Mouse (Mus musculus): Measurements from ENCODE around the gene Fam217a.
A peak's percentile ranks its signal among the peaks of the same experiment; 100 is the strongest.
"Not testable (repeated sequence)": the region's sequence is repeated elsewhere in the genome, so short reads cannot be mapped to it uniquely, and the experiment has no call there.

Fam217a gene

DNA sequence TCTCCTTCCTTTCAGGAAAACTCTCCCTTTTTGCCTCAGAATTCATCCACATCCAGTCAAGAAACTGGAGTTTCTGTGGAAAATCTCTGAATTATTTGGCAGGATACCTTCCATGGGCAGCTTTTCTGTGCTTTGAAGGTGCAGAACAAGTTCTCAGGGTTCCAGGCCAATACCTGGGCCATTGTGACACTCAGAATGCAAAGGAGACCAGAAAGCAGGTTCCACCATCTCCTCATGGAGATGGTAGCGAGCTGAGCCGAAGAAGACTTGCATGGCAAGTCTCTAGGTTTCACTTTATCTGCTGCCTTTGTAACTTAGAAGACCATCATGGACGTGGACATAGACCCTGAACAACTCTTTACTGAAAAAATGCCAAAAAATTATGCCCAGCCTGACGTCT is at the start of gene Fam217a, which contains the start of gene 4933417A18Rik:
TSS of gene Fam217a (minus strand) at position 101 of the 400 bp plus-strand sequence.
TSS of gene 4933417A18Rik (plus strand) at position 200 of the 400 bp plus-strand sequence.
- no peak for DNase-seq

- DNase-seq: no peak
Observed at GRCm38 (mm10) chr13:34973770-34974169, 49.7 kb upstream of the Fam217a start.

GRCm38 (mm10) chr13:34973149-34973548 is 49.0 kb upstream of the Fam217a start:
- no peak for DNase-seq

- DNase-seq: not testable (repeated sequence)
Observed at GRCm38 (mm10) chr13:34972456-34972855, 48.3 kb upstream of the Fam217a start.

DNA sequence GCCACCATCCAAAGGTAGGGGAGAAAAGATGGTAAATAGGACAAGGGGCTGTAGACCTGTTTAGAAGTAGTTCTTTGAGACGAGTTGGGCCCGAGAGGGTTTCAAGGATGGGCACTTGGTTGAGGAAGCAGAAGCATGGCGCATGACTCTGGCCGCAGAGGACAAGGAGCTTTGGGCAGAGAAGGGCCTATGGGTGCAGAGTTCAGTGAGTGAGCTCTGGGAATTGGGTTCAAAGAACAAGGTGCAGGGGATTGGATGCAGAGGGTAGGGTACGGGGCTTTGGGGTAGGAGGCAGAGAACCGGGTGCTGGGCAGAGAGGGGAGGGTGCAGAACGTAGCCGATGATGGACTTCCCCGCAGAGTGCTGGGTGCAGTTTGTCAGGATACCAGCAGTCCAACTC is 41.5 kb upstream of the Fam217a start:
- DNase-seq: not testable (repeated sequence)

- no peak for DNase-seq
Observed at GRCm38 (mm10) chr13:34964866-34965265, 40.8 kb upstream of the Fam217a start.

- no peak for DNase-seq
Observed at GRCm38 (mm10) chr13:34964419-34964818, 40.3 kb upstream of the Fam217a start.

DNA sequence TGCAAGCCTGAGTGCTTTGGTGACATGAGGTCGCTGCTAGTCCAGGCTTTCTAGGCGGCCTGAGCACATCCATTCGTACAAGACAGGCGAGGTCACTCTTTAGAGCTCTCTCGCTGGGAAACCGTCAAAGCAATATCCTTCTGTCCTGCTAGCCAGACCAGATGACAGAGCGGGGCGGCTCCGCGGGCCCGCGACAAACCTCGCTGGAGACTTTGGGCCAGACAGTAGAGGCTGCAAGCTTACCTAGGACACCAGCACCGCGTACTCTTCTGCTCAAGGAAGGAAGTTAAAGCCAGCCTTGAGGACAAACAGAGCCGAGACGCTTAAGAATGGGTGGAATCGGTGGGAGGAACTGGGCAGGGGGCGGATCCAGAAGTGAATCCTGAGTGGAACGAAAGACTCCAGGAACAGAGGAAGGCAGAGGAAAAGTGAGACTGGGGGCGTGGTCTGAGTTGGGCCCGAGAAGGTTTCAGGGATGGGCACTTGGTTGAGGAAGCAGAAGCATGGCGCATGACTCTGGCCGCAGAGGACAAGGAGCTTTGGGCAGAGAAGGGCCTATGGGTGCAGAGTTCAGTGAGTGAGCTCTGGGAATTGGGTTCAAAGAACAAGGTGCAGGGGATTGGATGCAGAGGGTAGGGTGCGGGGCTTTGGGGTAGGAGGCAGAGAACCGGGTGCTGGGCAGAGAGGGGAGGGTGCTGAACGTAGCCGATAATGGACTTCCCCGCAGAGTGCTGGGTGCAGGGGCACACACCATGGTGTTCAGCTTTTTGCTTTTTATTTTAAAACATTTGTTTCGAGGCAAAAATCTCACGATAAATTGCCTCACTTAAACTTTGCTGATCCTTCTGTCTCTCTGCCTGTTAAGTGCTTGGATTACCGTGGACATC is 39.6 kb upstream of the Fam217a start, which contains the start of gene Eci3:
TSS of gene Eci3 (minus strand) at position 300 of the 887 bp plus-strand sequence.
- DNase-seq: peak; percentile 41

GRCm38 (mm10) chr13:34960996-34961770 is 37.1 kb upstream of the Fam217a start:
- DNase-seq: no peak

- not testable (repeated sequence) for DNase-seq
Observed at GRCm38 (mm10) chr13:34958158-34958557, 34.0 kb upstream of the Fam217a start.

DNA sequence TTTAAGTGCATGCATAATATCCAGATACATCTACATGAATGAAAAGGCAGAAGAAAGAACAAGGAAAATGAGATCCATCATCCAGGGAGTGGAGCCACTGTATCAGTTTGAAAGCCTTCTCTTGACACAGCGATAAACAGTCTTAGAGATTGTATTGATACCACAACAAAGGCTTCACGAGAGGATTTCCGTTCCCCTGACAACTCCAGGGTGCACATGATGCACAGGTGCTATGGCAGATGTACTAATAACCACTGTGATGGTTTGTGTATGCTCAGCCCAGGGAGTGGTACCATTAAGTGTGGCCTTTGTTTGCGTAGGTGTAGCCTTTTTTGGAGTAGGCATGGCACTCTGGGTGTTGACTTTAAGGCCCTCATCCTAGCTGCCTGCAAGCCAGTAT is 32.8 kb upstream of the Fam217a start:
- DNase-seq: no peak

GRCm38 (mm10) chr13:34951437-34951836 is 27.3 kb upstream of the Fam217a start:
- not testable (repeated sequence) for DNase-seq

GRCm38 (mm10) chr13:34942370-34942769 is 18.3 kb upstream of the Fam217a start:
- no peak for DNase-seq

GRCm38 (mm10) chr13:34934931-34935644 is 11.0 kb upstream of the Fam217a start:
- no peak for DNase-seq

- DNase-seq: peak; percentile 15
Observed at GRCm38 (mm10) chr13:34916520-34917167, 7.5 kb downstream of the Fam217a start.

DNA sequence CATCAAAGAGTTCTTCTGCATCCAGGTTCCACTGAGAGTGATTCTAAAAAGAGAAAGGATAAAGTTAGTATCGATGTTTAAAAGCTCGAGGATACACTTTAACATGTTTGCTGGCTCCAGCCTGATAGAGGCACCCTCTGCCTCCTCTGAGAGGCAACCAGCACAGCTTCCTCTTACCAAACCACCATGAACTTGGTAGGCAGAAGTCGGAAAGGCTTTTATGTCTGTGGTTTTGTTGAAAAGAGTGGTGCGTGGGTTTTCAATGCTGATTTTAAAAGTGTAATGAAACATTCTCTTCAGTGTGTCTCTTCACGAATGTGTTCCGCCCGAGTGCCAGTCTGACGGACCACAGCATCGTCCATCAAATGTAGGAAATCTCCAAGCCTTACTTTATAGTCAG is 9.5 kb downstream of the Fam217a start:
- no peak for DNase-seq

- DNase-seq: no peak
Observed at GRCm38 (mm10) chr13:34892871-34893270, 31.2 kb downstream of the Fam217a start.

- DNase-seq: peak; percentile 25
Observed at GRCm38 (mm10) chr13:34876481-34876880, 47.6 kb downstream of the Fam217a start.

DNA sequence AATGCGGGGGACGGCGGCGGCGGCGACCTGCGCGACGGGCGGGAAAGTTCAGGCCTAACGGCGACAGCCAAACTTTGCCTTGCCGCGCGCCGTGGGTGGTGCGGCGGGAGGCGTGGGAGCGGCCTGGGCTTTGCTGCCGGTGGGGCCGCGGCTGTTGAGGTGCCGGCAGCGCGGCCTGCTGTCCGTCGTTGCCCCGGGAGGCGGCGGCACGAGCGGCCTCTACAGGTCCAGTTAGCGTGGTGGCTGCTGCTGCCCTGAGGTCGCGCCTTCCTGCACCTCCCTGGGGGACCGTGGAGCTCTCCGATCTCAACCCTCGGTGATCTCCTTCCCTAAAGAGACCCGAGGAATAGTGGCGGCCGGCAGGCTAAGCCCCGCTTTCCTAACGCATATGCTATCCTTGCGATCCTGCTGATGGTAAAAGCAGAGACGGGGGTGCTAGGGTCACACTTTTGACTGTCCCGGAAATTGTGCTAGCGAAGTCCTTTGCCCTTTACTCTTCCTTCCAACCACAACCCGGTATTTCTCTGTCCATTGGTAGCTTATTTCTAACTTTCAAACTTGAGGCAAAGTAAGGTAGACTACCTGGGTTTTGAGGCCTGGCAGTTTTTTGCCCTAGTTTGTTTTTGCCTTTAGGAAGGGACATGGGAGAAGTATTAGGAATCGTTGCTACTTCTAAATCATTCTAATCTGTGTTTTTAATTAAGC is 48.2 kb downstream of the Fam217a start:
- peak; percentile 77 for DNase-seq

DNA sequence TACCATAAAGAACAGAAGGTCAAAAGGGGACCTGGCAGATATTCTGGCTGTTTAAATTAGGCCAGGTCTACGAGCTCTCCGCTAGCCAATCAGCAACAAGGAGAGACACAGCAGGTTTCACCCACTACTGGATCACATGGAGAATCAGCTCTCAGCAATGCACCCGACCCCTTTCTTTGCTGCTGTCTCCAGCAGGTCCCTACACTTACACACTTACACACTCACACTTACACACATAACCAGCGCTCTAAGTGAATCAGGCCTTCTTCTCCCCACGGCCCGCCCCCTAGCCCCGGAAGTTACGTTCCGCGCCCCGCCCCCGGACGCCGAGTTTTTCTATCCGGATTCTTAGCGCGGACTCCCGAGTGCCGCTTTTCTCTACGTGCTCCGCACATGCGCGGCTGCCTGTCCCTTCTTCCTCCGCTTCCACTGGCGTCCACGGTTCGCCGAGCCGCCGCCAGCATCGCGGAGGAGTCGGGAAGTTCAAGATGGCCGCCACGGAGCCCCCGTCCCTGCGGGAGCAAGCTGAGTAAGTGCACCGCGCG is 48.9 kb downstream of the Fam217a start, which contains the start of gene Prpf4b:
TSS of gene Prpf4b (plus strand) at position 137 of the 545 bp plus-strand sequence.
- DNase-seq: peak; percentile 94

- not testable (repeated sequence) for DNase-seq
Observed at GRCm38 (mm10) chr13:34874736-34875135, 49.4 kb downstream of the Fam217a start.
